Mouse (Mus musculus) adipocyte (in vitro differentiated cells): ENCODE data around the gene Zfp111.

Experiments
- DNase-seq: peaks from one replicate; pipeline ENCODE4 v3.0.0-alpha.2; 2016; ENCODE audit warnings: low spot score

Zfp111 gene

DNA sequence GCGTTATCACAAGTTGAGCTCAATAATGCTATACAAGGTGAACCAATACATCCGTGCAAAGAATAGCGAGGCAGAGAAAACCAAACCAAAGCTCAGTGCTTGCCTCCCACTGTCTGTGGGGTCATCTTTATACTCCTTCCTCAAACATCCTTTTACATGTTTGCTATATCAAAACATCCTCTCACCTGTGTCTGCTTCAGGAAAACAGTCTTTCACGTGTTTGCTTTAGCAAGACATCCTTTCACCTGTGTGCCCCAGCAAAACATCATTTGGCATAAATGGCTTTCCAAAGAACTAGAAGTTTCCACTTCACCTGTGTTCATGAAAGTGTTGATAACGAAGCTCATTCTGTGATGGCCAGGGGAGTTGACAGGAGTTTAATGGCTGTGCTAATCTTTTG lies at the start of gene Zfp111:
Gene Zfp111 (minus strand): TSS at position 101 of the 400 bp plus-strand sequence.
- no peak for DNase-seq

- DNase-seq = no peak
Observed at GRCm38 (mm10) chr7:24260000-24260312, 48.7 kb upstream of the Zfp111 start.

DNA sequence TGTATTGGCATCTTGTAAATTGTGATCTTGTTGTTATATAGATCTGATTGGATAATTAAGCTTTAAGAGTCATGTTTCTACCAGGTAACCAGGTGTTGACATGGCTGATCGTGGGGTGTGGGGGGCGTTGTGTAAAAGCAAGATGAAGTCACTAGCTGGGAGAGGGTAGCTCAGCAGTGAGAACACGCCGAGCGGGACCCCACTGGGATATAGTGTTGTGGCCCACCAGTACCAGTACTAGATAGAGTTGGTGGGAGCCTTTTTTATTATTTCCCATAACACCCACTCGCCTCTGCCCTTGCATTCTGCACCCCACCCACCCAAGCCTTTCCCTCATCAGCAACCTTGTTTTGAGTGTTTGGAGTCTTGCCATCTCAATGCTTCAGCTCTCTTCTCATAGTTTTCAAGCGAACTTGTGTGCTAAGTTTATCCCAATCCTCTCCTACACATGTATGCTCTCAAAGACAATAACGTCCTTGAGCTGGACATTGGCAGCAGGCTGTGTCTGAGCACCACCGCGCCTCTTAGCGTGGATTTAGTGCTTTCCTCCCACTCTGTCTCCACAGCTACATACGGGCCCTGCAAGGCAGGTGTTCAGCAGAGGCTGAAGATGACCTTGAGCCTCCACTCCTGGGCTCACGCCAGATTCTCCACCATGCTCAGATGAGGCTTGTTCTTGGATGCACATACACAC lies 48.2 kb upstream of the Zfp111 start:
- no peak for DNase-seq

DNA sequence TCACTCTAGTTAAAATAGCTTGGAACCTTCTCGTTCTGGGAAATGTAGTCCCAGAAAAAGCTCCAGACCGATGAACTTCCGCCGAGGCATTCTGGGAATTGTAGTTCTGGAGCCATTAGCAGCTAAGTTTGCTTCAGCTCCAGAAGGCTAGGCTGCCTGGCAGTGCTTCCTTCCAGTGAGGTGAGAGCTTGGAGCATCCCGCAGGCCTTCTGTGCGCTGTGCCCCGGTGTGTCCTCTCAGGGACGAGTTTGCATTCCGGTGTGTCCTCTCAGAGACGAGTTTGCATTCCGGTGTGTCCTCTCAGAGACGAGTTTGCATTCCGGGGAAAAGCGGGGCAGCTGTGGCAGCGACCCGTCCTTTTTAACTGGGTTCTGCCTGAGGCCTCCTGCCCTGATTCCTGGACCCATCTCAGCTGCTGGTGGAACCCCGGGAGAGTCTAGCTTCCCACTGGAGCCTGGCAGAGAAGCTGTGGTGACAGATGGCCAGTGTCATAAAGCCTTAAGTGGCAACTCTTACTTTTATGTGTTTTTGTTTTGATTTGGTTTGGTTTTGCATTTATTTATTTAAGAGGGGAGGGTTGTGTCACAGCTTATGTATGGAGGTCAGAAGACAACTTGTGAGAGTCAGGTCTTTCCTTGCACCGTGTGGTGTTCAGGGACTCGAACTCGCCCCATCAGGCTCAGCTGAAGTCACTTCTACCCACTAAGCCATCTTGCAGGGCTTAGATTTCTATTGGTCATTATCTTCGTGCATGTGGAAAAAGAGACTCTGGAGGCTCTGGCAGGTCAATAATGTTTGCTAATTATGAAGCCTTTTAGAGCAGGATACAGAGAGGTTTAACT lies 43.6 kb upstream of the Zfp111 start, which contains the start of gene Zfp108:
Gene Zfp108 (plus strand): TSS at position 162 of the 842 bp plus-strand sequence.
- DNase-seq = peak; percentile 79

- no peak for DNase-seq
Observed at GRCm38 (mm10) chr7:24253779-24254615, 42.8 kb upstream of the Zfp111 start.

DNA sequence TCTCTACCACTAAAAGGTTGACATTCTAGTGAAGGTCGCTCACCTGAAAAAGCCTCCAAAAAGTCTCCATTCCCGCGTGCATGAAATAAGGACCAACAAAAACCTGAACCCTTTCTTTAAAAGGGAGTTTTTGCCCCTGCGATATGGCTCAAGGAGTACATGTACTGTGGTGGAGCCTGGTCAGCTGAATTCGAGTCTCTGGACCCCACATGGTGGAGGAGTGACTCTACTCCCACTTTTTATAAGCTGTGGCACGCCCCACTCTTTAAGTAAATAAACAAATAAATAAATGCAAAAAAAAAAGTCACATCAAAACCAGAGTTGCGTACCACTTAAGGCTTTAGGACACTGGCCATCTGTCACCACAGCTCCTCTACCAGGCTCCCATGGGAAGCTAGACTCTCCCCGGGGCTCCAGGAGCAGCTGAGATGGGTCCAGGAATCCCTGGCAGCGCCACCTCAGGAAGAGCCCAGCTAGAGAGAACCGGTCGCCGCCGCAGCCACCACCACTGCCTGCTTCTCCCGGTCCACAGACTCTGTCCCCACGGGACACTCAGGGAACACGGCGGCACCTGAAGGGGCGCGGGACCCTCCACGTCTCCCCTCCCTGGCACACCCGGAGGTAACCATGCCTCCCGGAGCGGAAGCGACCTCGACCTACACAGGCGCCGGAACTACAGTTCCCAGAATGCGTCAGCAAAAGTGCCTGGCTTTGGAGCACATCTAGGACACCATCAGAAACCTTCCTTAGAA lies 26.0 kb upstream of the Zfp111 start, which contains the start of gene Zfp109:
Gene Zfp109 (minus strand): TSS at position 521 of the 752 bp plus-strand sequence.
- DNase-seq = peak; percentile 16

DNA sequence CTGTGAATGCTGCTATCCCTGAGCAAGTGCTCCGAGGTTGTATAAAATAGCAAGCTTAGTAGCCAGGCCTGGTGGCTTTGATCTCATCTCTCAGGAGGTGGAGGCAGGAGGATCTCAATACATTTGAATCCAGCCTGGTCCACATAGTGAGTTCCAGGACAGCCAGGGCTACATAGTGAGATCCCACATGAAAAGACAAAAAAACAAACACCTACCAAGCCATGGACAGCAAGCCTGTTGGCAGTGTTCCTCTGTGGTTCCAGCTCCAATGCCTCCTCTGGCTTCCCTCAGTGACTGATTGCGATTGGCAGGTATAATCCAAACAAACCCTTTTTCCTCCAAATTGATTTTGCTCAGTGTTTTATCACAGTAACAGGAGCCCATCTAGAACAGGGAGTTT lies 947 bp downstream of the Zfp111 start:
- DNase-seq = no peak

GRCm38 (mm10) chr7:24208282-24208886 lies 2.9 kb downstream of the Zfp111 start:
- no peak for DNase-seq

DNA sequence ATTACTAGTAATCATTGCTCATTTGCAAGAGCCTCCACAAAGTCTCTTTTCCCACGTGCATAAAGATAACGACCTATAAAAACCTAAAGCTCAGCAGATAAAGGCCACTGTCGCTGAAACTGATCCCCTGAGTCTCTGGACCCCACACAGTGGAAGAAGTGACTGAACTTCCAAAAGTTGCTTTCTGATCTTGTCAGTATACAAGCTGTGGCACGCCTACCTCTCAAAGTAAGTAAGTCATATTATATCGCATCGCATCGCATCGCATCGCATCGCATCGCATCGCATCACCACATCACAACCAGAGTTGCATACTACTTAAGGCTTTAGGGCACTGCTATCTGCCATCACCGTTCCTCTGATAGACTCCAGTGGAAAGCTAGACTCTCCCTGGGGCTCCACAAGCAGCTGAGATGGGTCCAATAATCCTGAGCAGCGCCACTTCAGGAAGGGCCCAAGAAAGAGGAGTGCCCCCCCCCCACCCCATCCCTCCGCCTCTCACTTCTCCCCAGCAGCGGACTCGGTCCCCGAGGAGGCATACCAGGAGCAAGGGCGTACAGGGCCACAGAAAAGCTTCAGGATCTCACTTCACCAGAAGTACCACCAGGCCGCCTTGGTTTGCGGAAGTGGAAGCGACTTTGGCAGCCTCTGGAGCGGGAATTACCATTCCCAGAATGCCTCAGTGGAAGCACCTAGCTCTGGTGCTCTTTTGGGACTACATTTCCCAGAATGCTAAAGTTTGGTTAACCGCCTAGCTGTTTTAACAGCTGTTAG lies 3.6 kb downstream of the Zfp111 start:
- peak; percentile 71 for DNase-seq

DNA sequence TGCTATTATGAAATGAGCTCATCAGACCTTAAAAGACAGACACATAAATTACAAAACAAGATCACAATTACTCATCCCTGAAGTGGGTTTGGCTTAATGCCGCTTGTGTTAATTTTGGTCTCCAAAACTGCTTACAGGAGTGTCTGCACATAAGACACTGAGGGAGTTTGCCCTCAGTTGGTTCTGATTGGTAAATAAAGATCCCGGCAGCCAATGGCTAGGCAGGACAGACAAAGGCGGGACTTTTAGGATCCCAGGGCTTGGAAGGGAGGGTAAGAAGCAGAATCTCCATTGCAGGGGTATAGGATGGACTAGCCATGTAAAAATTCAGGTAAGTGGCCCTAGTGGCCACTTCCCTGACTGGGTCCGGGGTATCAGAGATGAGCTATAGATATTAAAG lies 14.3 kb downstream of the Zfp111 start:
- DNase-seq = no peak

DNA sequence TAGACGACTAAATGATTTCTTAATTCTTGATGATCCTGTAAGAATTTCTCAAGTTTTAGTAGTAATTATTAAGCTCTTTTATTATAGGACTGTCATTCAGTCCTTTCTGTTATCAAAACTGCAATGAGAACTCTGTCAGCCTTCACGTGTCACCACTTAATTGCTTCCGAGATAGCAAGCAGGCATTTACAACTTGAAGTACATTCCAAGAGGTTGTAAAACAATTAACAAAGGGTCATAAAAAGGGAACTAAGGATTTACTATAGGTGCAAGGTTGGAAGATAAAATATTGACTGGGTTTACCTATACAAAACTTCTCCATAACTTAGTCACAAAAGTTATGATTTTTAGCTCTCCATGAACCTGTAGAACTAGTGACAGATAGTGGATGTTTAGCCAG lies 18.1 kb downstream of the Zfp111 start:
- no peak for DNase-seq

DNA sequence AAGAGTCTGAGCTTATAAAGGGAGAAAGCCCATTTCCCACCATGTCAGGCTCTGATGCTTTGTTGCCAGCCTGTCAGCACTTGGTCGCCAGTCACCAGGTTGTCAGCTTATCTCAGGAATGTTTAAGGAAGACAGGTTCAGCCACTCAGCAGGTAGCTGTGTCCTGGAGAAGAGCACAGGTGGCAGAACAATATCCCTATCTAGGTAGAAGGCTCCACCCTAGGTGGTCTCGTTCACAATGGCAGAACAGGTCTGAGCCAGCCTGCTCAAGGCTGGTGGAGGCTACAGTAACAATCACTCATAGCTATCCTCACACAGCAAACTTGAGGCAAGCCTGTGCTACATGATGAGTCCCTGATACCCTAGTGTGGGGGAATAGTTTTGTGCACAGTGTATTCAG lies 19.9 kb downstream of the Zfp111 start:
- no peak for DNase-seq

DNA sequence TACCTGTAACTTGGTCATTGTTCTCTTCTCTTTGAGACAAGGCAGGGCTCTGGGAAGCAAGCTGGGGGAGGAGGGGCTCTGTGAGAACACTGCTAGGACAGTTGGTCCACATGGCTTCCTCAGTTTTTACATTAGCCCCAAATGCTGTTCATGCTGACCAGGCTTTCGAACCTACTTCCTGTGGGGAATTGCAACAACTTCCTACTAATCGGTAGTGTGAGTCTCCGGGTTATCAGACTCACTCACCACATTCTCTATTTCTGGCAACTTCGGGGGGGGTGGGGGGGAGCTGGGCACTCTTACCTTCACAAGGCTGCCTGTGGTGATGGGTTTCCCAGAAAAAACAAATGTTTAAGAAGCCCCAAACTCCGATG lies 21.7 kb downstream of the Zfp111 start:
- no peak for DNase-seq

- DNase-seq = no peak
Observed at GRCm38 (mm10) chr7:24188901-24189570, 22.2 kb downstream of the Zfp111 start.

DNA sequence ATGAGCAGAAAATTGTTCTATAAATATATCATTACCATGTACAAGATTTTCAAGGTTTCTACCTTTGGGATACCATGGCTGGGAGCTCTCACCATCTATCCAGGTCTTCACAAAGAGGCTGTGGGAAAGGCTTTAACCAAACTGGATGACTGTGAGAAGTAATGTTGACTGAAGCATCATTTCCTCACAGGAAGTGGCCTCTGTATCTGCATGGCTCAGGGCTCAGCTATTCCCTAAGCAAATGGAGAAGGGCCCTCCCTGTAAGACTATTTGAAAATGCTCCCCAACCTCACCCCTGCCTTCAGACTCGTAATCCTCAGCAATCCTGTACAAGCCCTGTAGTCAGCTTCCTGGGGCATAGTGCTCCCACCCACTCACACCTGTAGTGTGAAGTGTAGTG lies 23.6 kb downstream of the Zfp111 start:
- no peak for DNase-seq

DNA sequence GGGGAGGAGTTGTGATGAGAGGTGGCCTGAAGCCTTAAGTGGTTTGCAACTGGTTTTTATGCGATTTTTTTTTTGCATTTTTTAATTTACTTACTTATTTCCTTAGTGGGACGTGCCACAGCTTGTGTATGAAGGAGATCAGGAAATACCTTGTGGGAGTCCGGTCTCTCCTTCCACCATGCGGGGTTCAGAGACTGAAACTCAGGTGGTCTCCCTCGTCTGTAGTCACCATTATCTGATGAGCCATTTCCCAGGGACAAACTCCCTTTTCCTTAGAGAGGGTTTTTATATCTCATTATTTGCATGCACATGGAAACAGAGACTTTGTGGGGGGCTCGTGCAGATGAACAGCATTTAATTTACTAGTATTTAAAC lies 35.9 kb downstream of the Zfp111 start:
- no peak for DNase-seq

DNA sequence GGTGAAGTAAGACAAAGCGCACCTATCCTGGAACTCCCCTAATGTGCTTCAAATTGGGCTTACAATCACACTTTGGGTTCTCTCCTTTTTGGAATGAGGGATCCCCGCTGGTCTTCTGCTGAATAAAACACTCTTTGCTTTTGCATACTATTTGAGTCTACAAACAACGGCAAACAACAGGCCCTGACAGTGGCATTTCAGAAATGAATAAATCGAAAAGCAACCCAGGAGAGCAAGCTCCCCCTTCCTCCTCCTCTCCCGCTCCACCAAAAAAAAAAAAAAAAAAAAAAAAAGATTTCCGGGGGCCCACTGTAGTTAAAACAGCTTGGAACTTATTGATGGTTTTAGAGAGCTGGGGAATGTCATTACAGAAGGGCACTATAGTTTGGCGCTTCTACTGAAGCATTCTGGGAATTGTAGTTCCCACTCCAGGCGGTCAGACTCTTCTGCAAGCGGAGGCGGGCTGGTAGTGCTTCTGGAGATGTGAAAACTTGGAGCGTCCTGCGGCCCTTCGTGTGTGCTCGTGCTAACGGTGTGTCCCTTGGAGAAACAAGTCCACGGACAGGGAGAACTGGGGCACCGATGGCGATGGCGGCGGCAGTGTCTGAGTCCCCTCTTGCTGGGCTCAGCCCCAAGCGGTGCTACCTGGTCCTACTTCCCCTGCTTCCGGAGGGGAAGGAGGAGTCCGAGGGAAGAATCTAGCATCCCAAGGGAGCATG lies 36.5 kb downstream of the Zfp111 start, which contains the start of gene Zfp114:
Gene Zfp114 (plus strand): TSS at position 443 of the 719 bp plus-strand sequence.
- DNase-seq = peak; percentile 66

- no peak for DNase-seq
Observed at GRCm38 (mm10) chr7:24172191-24172590, 39.1 kb downstream of the Zfp111 start.

GRCm38 (mm10) chr7:24153272-24153671 lies 58.0 kb downstream of the Zfp111 start:
- peak; percentile 31 for DNase-seq
